ENCODE assay signal across 8 mouse cellular contexts in the genomic region with DNA sequence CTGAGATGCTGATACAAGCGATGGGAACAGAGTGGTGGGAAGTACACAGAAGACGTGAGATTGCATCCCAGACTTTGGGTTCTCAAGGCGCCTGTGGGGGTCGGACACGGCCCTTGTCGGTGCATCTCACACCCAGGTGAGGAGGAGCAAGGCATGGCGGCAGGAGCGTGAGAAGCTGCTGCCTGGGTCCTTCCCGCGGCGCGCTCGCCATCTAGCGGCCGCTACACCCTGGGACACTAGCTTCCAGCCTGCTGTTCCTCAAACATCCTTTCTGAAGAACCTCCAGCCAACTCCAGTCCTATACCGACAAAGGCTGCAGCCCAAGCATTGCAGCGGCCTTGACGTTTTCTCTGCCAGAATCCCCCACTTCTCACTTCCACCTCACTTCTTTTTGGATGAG. TPM values are rescaled to one million over a fixed set of nuclear protein-coding genes. Genes with fewer than 3 reads are reported as not detected.
A peak's percentile ranks its signal among the peaks of the same experiment; 100 is the strongest.
DNase-seq lines count a peak whose midpoint lies in the region; ATAC-seq and TF ChIP-seq lines count a peak whose summit lies in the region.

No protein-coding gene starts in this region.

- H3K4me1 ChIP-seq in heart, adult 2 months (ENCODE audit: control insufficient read depth, insufficient read depth, low read length), result no peaks in the 10 kb centered on the region
- peaks cover 6% of the 10 kb centered on the region; the same call in 1 of the 2 replicates for H3K4me1 ChIP-seq in embryonic facial prominence, embryonic 13.5 days
- 0 out of 2 replicates have a peak, but pooled peaks cover 4% of the 10 kb centered on the region for H3K4me1 ChIP-seq in limb, embryonic 14.5 days (ENCODE audit: control insufficient read depth, insufficient read depth, low read length)
- H3K4me1 ChIP-seq in midbrain, embryonic 14.5 days (ENCODE audit: control insufficient read depth, insufficient read depth, low read length), result no peaks in the 10 kb centered on the region
- H3K4me1 ChIP-seq in stomach, postnatal 0 days (replicated peaks; ENCODE audit: control insufficient read depth, insufficient read depth), result no peaks in the 10 kb centered on the region

- peak; percentile 56; the same call in 1 of the 2 replicates for ATAC-seq in embryonic facial prominence, embryonic 13.5 days (ENCODE audit: insufficient number of reproducible peaks, insufficient read depth, low FRiP score, low TSS enrichment, low read depth)
- ATAC-seq in hematopoietic stem cell, adult 5-6 weeks (replicated peaks in 1 of 2; ENCODE audit: insufficient read depth in 1 of 2, low FRiP score in 2 of 2, low TSS enrichment in 1 of 2, low read depth in 1 of 2, poor library complexity in 2 of 2, severe bottlenecking in 2 of 2), result peak; percentile 71 to 83
- peak; percentile 78 for ATAC-seq in limb, embryonic 14.5 days (ENCODE audit: low FRiP score, low read depth)
- peak; percentile 78 for ATAC-seq in midbrain, embryonic 14.5 days (ENCODE audit: low FRiP score, low TSS enrichment)
- ATAC-seq in stomach, postnatal 0 days (ENCODE audit: low FRiP score, low TSS enrichment), result peak; percentile 84

- peak; percentile 60 to 71 for DNase-seq in heart, adult 2 months
- DNase-seq in heart, adult 8-10 months (ENCODE audit: low spot score), result no peak
- peak; percentile 69 for DNase-seq in adipocyte (ENCODE audit: low spot score)
- peak; percentile 82 for DNase-seq in limb, embryonic 14.5 days (ENCODE audit: low spot score)
- DNase-seq in midbrain, embryonic 14.5 days, result peak; percentile 93
- peak; percentile 85 for DNase-seq in stomach, postnatal 0 days (ENCODE audit: low spot score)

- H3K79me2 ChIP-seq in heart, adult 2 months (replicated peaks; ENCODE audit: control insufficient read depth, insufficient read depth, low read length), result no peaks in the 10 kb centered on the region

- no peak overlapping the region for H3K4me3 ChIP-seq in heart, adult 2 months
- H3K4me3 ChIP-seq in embryonic facial prominence, embryonic 13.5 days, result peak overlapping the region; percentile 25
- peak overlapping the region; percentile 17; the same call in 1 of the 2 replicates for H3K4me3 ChIP-seq in limb, embryonic 14.5 days (replicated peaks; ENCODE audit: low read length)
- H3K4me3 ChIP-seq in midbrain, embryonic 14.5 days (replicated peaks; ENCODE audit: low read depth, low read length), result peak overlapping the region; percentile 15; the same call in 1 of the 2 replicates
- no peak overlapping the region for H3K4me3 ChIP-seq in stomach, postnatal 0 days (ENCODE audit: low read depth, low read length)

- TF ChIP-seq CTCF in heart, adult 2 months (IDR thresholded peaks at IDR 0.05), result peak; percentile 84
- TF ChIP-seq CTCF in stomach, postnatal 0 days (IDR thresholded peaks at IDR 0.05; ENCODE audit: low read depth), result peak; percentile 92

- TF ChIP-seq EP300 in heart, adult 2 months (IDR thresholded peaks at IDR 0.05; ENCODE audit: insufficient read depth, low read depth, low read length), result no peak
- TF ChIP-seq EP300 in stomach, postnatal 0 days (optimal IDR thresholded peaks at IDR 0.05), result no peak

- WGBS in heart, adult 2 months, result 2% methylated on average over 18 of the region's 18 CpGs
- 2% methylated on average over 18 of the region's 18 CpGs for WGBS in embryonic facial prominence, embryonic 13.5 days
- 2% methylated on average over 18 of the region's 18 CpGs for WGBS in limb, embryonic 14.5 days
- under 1% methylated on average over 18 of the region's 18 CpGs for WGBS in midbrain, embryonic 14.5 days
- 1% methylated on average over 18 of the region's 18 CpGs for WGBS in stomach, postnatal 0 days

- no peaks in the 10 kb centered on the region for H3K36me3 ChIP-seq in heart, adult 2 months (ENCODE audit: control insufficient read depth, insufficient read depth, low read length)
- no peaks in the 10 kb centered on the region for H3K36me3 ChIP-seq in embryonic facial prominence, embryonic 13.5 days
- H3K36me3 ChIP-seq in limb, embryonic 14.5 days (ENCODE audit: control insufficient read depth, insufficient read depth, low read length), result no peaks in the 10 kb centered on the region
- H3K36me3 ChIP-seq in midbrain, embryonic 14.5 days (ENCODE audit: control insufficient read depth, insufficient read depth, low read length), result no peaks in the 10 kb centered on the region
- H3K36me3 ChIP-seq in stomach, postnatal 0 days (ENCODE audit: control insufficient read depth, insufficient read depth, low read length), result no peaks in the 10 kb centered on the region

- peak overlapping the region; percentile 56 for H3K4me2 ChIP-seq in embryonic facial prominence, embryonic 13.5 days
- H3K4me2 ChIP-seq in limb, embryonic 14.5 days (replicated peaks; ENCODE audit: low read depth, low read length, severe bottlenecking), result peak overlapping the region; percentile 51
- peak overlapping the region; percentile 53 for H3K4me2 ChIP-seq in midbrain, embryonic 14.5 days (ENCODE audit: low read length)
- H3K4me2 ChIP-seq in stomach, postnatal 0 days (replicated peaks; ENCODE audit: low read depth), result 0 out of 2 replicates have a peak overlapping the region, but pooled peaks have one; percentile 0

- intact Hi-C loops in heart, adult 2 months (cut with DNase I), result loop anchor here (5.0 kb wide), 1 partner anchor 461 kb away; no protein-coding TSS in a partner anchor

- H3K27ac ChIP-seq in heart, adult 2 months, result no peak overlapping the region
- H3K27ac ChIP-seq in embryonic facial prominence, embryonic 13.5 days, result no peak overlapping the region
- no peak overlapping the region for H3K27ac ChIP-seq in limb, embryonic 14.5 days (replicated peaks; ENCODE audit: low read depth, low read length)
- H3K27ac ChIP-seq in midbrain, embryonic 14.5 days (replicated peaks; ENCODE audit: low read depth, low read length), result no peak overlapping the region
- H3K27ac ChIP-seq in stomach, postnatal 0 days (replicated peaks), result no peak overlapping the region

- no peak for TF ChIP-seq POLR2A in heart, adult 2 months (IDR thresholded peaks at IDR 0.05; ENCODE audit: insufficient read depth, low read depth, low read length)
- TF ChIP-seq POLR2A in limb, embryonic 14.5 days (IDR thresholded peaks at IDR 0.05; ENCODE audit: borderline replicate concordance, extremely low read depth, insufficient read depth, insufficient read length), result no peak

- H3K27me3 ChIP-seq in heart, adult 2 months (ENCODE audit: control insufficient read depth, insufficient read depth, low read length), result no peaks in the 10 kb centered on the region
- H3K27me3 ChIP-seq in embryonic facial prominence, embryonic 13.5 days, result peaks cover 11% of the 10 kb centered on the region; the same call in 1 of the 2 replicates
- no peaks in the 10 kb centered on the region for H3K27me3 ChIP-seq in limb, embryonic 14.5 days (ENCODE audit: control insufficient read depth, insufficient read depth, low read length)
- H3K27me3 ChIP-seq in midbrain, embryonic 14.5 days (ENCODE audit: control insufficient read depth, insufficient read depth, low read length), result no peaks in the 10 kb centered on the region
- H3K27me3 ChIP-seq in stomach, postnatal 0 days (ENCODE audit: control insufficient read depth, insufficient read depth, low read length), result no peaks in the 10 kb centered on the region

- no peaks in the 10 kb centered on the region for H3K9me3 ChIP-seq in embryonic facial prominence, embryonic 13.5 days
- no peaks in the 10 kb centered on the region for H3K9me3 ChIP-seq in limb, embryonic 14.5 days (ENCODE audit: control insufficient read depth, low read length)
- no peaks in the 10 kb centered on the region for H3K9me3 ChIP-seq in midbrain, embryonic 14.5 days (ENCODE audit: control insufficient read depth, low read length)
- H3K9me3 ChIP-seq in stomach, postnatal 0 days (ENCODE audit: control insufficient read depth, low read length), result no peaks in the 10 kb centered on the region

- H3K9ac ChIP-seq in heart, adult 2 months (ENCODE audit: low read depth, low read length), result no peak overlapping the region
- no peak overlapping the region for H3K9ac ChIP-seq in embryonic facial prominence, embryonic 13.5 days
- no peak overlapping the region for H3K9ac ChIP-seq in limb, embryonic 14.5 days (ENCODE audit: low read depth, low read length, severe bottlenecking)
- H3K9ac ChIP-seq in midbrain, embryonic 14.5 days (replicated peaks; ENCODE audit: low read length), result no peak overlapping the region; the same call in 1 of the 2 replicates
- H3K9ac ChIP-seq in stomach, postnatal 0 days (ENCODE audit: low read length), result no peak overlapping the region

RNA-seq across cellular contexts. Expression of gene Dand5, which starts 1.0 kb away (rescaled TPM):
- 10 to 100 TPM; 11.2 to 12.3 TPM for total RNA-seq in heart, adult 2 months (2021)
- polyA plus RNA-seq in heart, adult 2 months (2012; rRNA removed), result 6.1 and 7.6 TPM in 2 replicates
- 10 to 100 TPM; 10.3 to 13.2 (median 12.0) TPM for total RNA-seq in heart, adult 8-10 months (2022)
- 7.0 TPM in 2 replicates for polyA plus RNA-seq in embryonic facial prominence, embryonic 13.5 days (2015; fragmentation: Nextera tagmentation; extraction: Ambion mirVana)
- 3.8 and 7.4 TPM in 2 replicates for total RNA-seq in hematopoietic stem cell, adult 5-6 weeks (2017)
- polyA plus RNA-seq in limb, embryonic 14.5 days (2012; rRNA removed), result 5.7 and 5.9 TPM in 2 replicates
- polyA plus RNA-seq in limb, embryonic 14.5 days (2014; fragmentation: Nextera tagmentation; extraction: Ambion mirVana), result 6.4 and 6.9 TPM in 2 replicates
- polyA plus RNA-seq in midbrain, embryonic 14.5 days (2014; fragmentation: Nextera tagmentation; extraction: Ambion mirVana), result 9.9 and 12.7 TPM in 2 replicates
- 3.3 TPM in 2 replicates for polyA plus RNA-seq in stomach, postnatal 0 days (2015; fragmentation: Nextera tagmentation; extraction: Ambion mirVana)

RNA-seq across cellular contexts. Expression of gene Gadd45gip1, which starts 7.7 kb away (rescaled TPM):
- total RNA-seq in heart, adult 2 months (2021), result 10 to 100 TPM; 27.4 to 29.7 TPM
- 13.4 and 21.2 TPM in 2 replicates for polyA plus RNA-seq in heart, adult 2 months (2012; rRNA removed)
- total RNA-seq in heart, adult 8-10 months (2022), result 10 to 100 TPM; 31.0 to 34.9 (median 33.1) TPM
- 45.6 and 48.2 TPM in 2 replicates for polyA plus RNA-seq in embryonic facial prominence, embryonic 13.5 days (2015; fragmentation: Nextera tagmentation; extraction: Ambion mirVana)
- total RNA-seq in hematopoietic stem cell, adult 5-6 weeks (2017), result 29.8 and 38.8 TPM in 2 replicates
- 39.8 and 45.6 TPM in 2 replicates for polyA plus RNA-seq in limb, embryonic 14.5 days (2012; rRNA removed)
- polyA plus RNA-seq in limb, embryonic 14.5 days (2014; fragmentation: Nextera tagmentation; extraction: Ambion mirVana), result 43.2 and 44.9 TPM in 2 replicates
- 32.7 and 35.8 TPM in 2 replicates for polyA plus RNA-seq in midbrain, embryonic 14.5 days (2014; fragmentation: Nextera tagmentation; extraction: Ambion mirVana)
- 38.5 and 39.3 TPM in 2 replicates for polyA plus RNA-seq in stomach, postnatal 0 days (2015; fragmentation: Nextera tagmentation; extraction: Ambion mirVana)

RNA-seq across cellular contexts. Expression of gene Rad23a, which starts 16.8 kb away (rescaled TPM):
- total RNA-seq in heart, adult 2 months (2021), result 10 to 100 TPM; 85.1 to 87.6 TPM
- 77.3 and 101 TPM in 2 replicates for polyA plus RNA-seq in heart, adult 2 months (2012; rRNA removed)
- total RNA-seq in heart, adult 8-10 months (2022), result 10 to 100 TPM; 82.8 to 92.9 (median 89.3) TPM
- polyA plus RNA-seq in embryonic facial prominence, embryonic 13.5 days (2015; fragmentation: Nextera tagmentation; extraction: Ambion mirVana), result 97.1 and 100 TPM in 2 replicates
- 27.4 and 32.7 TPM in 2 replicates for total RNA-seq in hematopoietic stem cell, adult 5-6 weeks (2017)
- 82.0 and 82.4 TPM in 2 replicates for polyA plus RNA-seq in limb, embryonic 14.5 days (2012; rRNA removed)
- 104 and 109 TPM in 2 replicates for polyA plus RNA-seq in limb, embryonic 14.5 days (2014; fragmentation: Nextera tagmentation; extraction: Ambion mirVana)
- polyA plus RNA-seq in midbrain, embryonic 14.5 days (2014; fragmentation: Nextera tagmentation; extraction: Ambion mirVana), result 83.4 and 84.3 TPM in 2 replicates
- 69.8 and 70.6 TPM in 2 replicates for polyA plus RNA-seq in stomach, postnatal 0 days (2015; fragmentation: Nextera tagmentation; extraction: Ambion mirVana)

RNA-seq across cellular contexts. Expression of gene Calr, which starts 23.1 kb away (rescaled TPM):
- 100 to 1,000 TPM; 352 to 416 TPM for total RNA-seq in heart, adult 2 months (2021)
- polyA plus RNA-seq in heart, adult 2 months (2012; rRNA removed), result 154 and 269 TPM in 2 replicates
- total RNA-seq in heart, adult 8-10 months (2022), result 100 to 1,000 TPM; 330 to 410 (median 343) TPM
- 959 and 1,012 TPM in 2 replicates for polyA plus RNA-seq in embryonic facial prominence, embryonic 13.5 days (2015; fragmentation: Nextera tagmentation; extraction: Ambion mirVana)
- total RNA-seq in hematopoietic stem cell, adult 5-6 weeks (2017), result 1,472 and 1,879 TPM in 2 replicates
- 575 and 831 TPM in 2 replicates for polyA plus RNA-seq in limb, embryonic 14.5 days (2012; rRNA removed)
- 802 and 827 TPM in 2 replicates for polyA plus RNA-seq in limb, embryonic 14.5 days (2014; fragmentation: Nextera tagmentation; extraction: Ambion mirVana)
- polyA plus RNA-seq in midbrain, embryonic 14.5 days (2014; fragmentation: Nextera tagmentation; extraction: Ambion mirVana), result 434 and 525 TPM in 2 replicates
- 522 and 537 TPM in 2 replicates for polyA plus RNA-seq in stomach, postnatal 0 days (2015; fragmentation: Nextera tagmentation; extraction: Ambion mirVana)

RNA-seq across cellular contexts. Expression of gene Nfix, which starts 23.5 kb away (rescaled TPM):
- 100 to 1,000 TPM; 274 to 297 TPM for total RNA-seq in heart, adult 2 months (2021)
- polyA plus RNA-seq in heart, adult 2 months (2012; rRNA removed), result 49.0 and 68.7 TPM in 2 replicates
- total RNA-seq in heart, adult 8-10 months (2022), result 100 to 1,000 TPM; 288 to 356 (median 295) TPM
- 37.0 and 42.9 TPM in 2 replicates for polyA plus RNA-seq in embryonic facial prominence, embryonic 13.5 days (2015; fragmentation: Nextera tagmentation; extraction: Ambion mirVana)
- total RNA-seq in hematopoietic stem cell, adult 5-6 weeks (2017), result 21.5 and 26.3 TPM in 2 replicates
- 81.2 and 97.7 TPM in 2 replicates for polyA plus RNA-seq in limb, embryonic 14.5 days (2012; rRNA removed)
- polyA plus RNA-seq in limb, embryonic 14.5 days (2014; fragmentation: Nextera tagmentation; extraction: Ambion mirVana), result 100 and 108 TPM in 2 replicates
- polyA plus RNA-seq in midbrain, embryonic 14.5 days (2014; fragmentation: Nextera tagmentation; extraction: Ambion mirVana), result 45.9 and 49.8 TPM in 2 replicates
- 36.5 and 36.6 TPM in 2 replicates for polyA plus RNA-seq in stomach, postnatal 0 days (2015; fragmentation: Nextera tagmentation; extraction: Ambion mirVana)

Comparison
In these comparisons a context has a peak if more than half of its experiments do, and no peak if none do; other contexts are left out.
1. H3K4me3 ChIP-seq: peak in embryonic facial prominence, embryonic 13.5 days (single experiment), limb, embryonic 14.5 days (single experiment) and midbrain, embryonic 14.5 days (single experiment); none in heart, adult 2 months (single experiment) and stomach, postnatal 0 days (single experiment).
2. H3K4me2 ChIP-seq: peak in every context shown above with its lines; median percentile 56 in embryonic facial prominence, embryonic 13.5 days; 53 in midbrain, embryonic 14.5 days; 51 in limb, embryonic 14.5 days; 0 in stomach, postnatal 0 days.
3. Peak in every context shown above with its lines, with median percentiles within 50 percentile points of each other: ATAC-seq.